In the genomic region with DNA sequence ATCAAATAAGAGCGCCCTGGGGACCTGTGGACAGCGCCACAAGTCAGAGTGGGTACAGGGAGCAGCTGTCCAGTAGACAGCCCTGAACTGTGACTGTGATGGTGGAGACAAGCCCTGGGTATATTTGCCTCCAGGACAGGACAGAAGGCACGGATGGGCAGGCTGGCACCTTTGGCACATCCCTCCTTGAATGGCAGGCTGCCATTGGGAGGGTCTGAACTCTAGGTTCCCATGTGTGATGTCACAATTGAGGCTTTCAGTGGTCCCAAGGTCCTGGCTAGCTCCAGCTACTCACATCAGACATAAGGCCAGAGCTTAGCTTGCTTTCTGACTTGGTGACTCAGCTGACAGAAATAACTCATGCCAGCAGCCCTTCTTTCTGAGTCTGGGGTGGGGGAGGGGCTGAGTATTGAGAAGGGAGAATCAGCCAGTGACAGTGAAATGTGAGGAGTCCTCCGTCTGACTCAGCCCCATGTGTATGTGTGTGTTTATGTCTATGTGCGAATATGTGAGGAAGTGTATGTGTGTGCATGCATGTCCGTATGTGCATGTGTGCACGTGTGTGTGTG, we compare ENCODE assay signal across 8 mouse cellular contexts.
DNase-seq lines count a peak whose midpoint lies in the region; ATAC-seq and TF ChIP-seq lines count a peak whose summit lies in the region.

No protein-coding gene starts in this region.

- H3K36me3 ChIP-seq in forebrain, postnatal 0 days (ENCODE audit: insufficient read depth): no peaks in the 10 kb centered on the region
- no peaks in the 10 kb centered on the region for H3K36me3 ChIP-seq in forebrain, embryonic 16.5 days (ENCODE audit: control insufficient read depth, insufficient read depth)
- H3K36me3 ChIP-seq in heart, postnatal 0 days (replicated peaks; ENCODE audit: control insufficient read depth, insufficient read depth, low read length): no peaks in the 10 kb centered on the region
- no peaks in the 10 kb centered on the region for H3K36me3 ChIP-seq in forebrain, embryonic 11.5 days (ENCODE audit: control insufficient read depth, insufficient read depth, low read length)
- H3K36me3 ChIP-seq in midbrain, embryonic 10.5 days: no peaks in the 10 kb centered on the region

- H3K27ac ChIP-seq in forebrain, postnatal 0 days (ENCODE audit: low read depth, low read length): no peak overlapping the region
- H3K27ac ChIP-seq in forebrain, embryonic 16.5 days (ENCODE audit: low read length): no peak overlapping the region
- peak overlapping the region; percentile 81 for H3K27ac ChIP-seq in heart, postnatal 0 days (ENCODE audit: low read depth)
- no peak overlapping the region for H3K27ac ChIP-seq in forebrain, embryonic 11.5 days (ENCODE audit: low read depth, low read length)
- H3K27ac ChIP-seq in midbrain, embryonic 10.5 days (replicated peaks): no peak overlapping the region

- no peak for TF ChIP-seq EP300 in heart, postnatal 0 days (IDR thresholded peaks at IDR 0.05; ENCODE audit: low read depth)

- TF ChIP-seq CTCF in forebrain, postnatal 0 days (IDR thresholded peaks at IDR 0.05; ENCODE audit: low read depth): no peak
- no peak for TF ChIP-seq CTCF in brain, embryonic 14.5 days (IDR thresholded peaks at IDR 0.05; ENCODE audit: borderline replicate concordance, extremely low read depth, insufficient read depth, insufficient read length)
- no peak for TF ChIP-seq CTCF in heart, postnatal 0 days (IDR thresholded peaks at IDR 0.05; ENCODE audit: low read depth)

- H3K27me3 ChIP-seq in forebrain, postnatal 0 days (ENCODE audit: insufficient read depth, low read length): no peaks in the 10 kb centered on the region
- no peaks in the 10 kb centered on the region for H3K27me3 ChIP-seq in forebrain, embryonic 16.5 days (replicated peaks; ENCODE audit: control insufficient read depth, insufficient read depth, low read length)
- H3K27me3 ChIP-seq in heart, postnatal 0 days (ENCODE audit: control insufficient read depth, insufficient read depth, low read length): no peaks in the 10 kb centered on the region
- no peaks in the 10 kb centered on the region for H3K27me3 ChIP-seq in forebrain, embryonic 11.5 days (ENCODE audit: control insufficient read depth, insufficient read depth, low read length)
- H3K27me3 ChIP-seq in midbrain, embryonic 10.5 days (ENCODE audit: low read depth, poor library complexity, severe bottlenecking): no peaks in the 10 kb centered on the region

- H3K4me1 ChIP-seq in forebrain, postnatal 0 days (ENCODE audit: insufficient read depth): no peaks in the 10 kb centered on the region
- H3K4me1 ChIP-seq in forebrain, embryonic 16.5 days (replicated peaks; ENCODE audit: control insufficient read depth, insufficient read depth, low read length): peaks cover 2% of the 10 kb centered on the region; the same call in 1 of the 2 replicates
- peaks cover 16% of the 10 kb centered on the region for H3K4me1 ChIP-seq in heart, postnatal 0 days (ENCODE audit: control insufficient read depth, insufficient read depth)
- peaks cover 2% of the 10 kb centered on the region; the same call in 1 of the 2 replicates for H3K4me1 ChIP-seq in forebrain, embryonic 11.5 days (replicated peaks; ENCODE audit: control insufficient read depth, insufficient read depth, low read length)
- peaks cover 16% of the 10 kb centered on the region for H3K4me1 ChIP-seq in midbrain, embryonic 10.5 days

- no peak overlapping the region for H3K4me3 ChIP-seq in forebrain, postnatal 0 days (ENCODE audit: low read depth, low read length)
- H3K4me3 ChIP-seq in forebrain, embryonic 16.5 days (replicated peaks; ENCODE audit: low read length): no peak overlapping the region
- H3K4me3 ChIP-seq in heart, postnatal 0 days (ENCODE audit: low read depth, low read length): no peak overlapping the region
- no peak overlapping the region for H3K4me3 ChIP-seq in forebrain, embryonic 11.5 days (ENCODE audit: low read depth, low read length)
- no peak overlapping the region for H3K4me3 ChIP-seq in midbrain, embryonic 10.5 days

- ATAC-seq in forebrain, postnatal 0 days: peak; percentile 27
- ATAC-seq in forebrain, embryonic 16.5 days: no peak
- ATAC-seq in heart, postnatal 0 days (ENCODE audit: insufficient read depth, low read depth): peak; percentile 84
- ATAC-seq in forebrain, embryonic 11.5 days (replicated peaks; ENCODE audit: low FRiP score): no peak

- WGBS in forebrain, postnatal 0 days: 70% methylated on average over 7 of the region's 7 CpGs
- 75% methylated on average over 7 of the region's 7 CpGs for WGBS in forebrain, embryonic 16.5 days
- 40% methylated on average over 7 of the region's 7 CpGs for WGBS in heart, postnatal 0 days
- 77% methylated on average over 7 of the region's 7 CpGs for WGBS in forebrain, embryonic 11.5 days
- 77% methylated on average over 7 of the region's 7 CpGs for WGBS in midbrain, embryonic 10.5 days

- H3K9me3 ChIP-seq in forebrain, postnatal 0 days (ENCODE audit: low read length): no peaks in the 10 kb centered on the region
- no peaks in the 10 kb centered on the region for H3K9me3 ChIP-seq in forebrain, embryonic 16.5 days (ENCODE audit: control insufficient read depth, low read length)
- H3K9me3 ChIP-seq in heart, postnatal 0 days (replicated peaks; ENCODE audit: control insufficient read depth, low read length): no peaks in the 10 kb centered on the region
- no peaks in the 10 kb centered on the region for H3K9me3 ChIP-seq in forebrain, embryonic 11.5 days (ENCODE audit: control insufficient read depth, low read length)
- H3K9me3 ChIP-seq in midbrain, embryonic 10.5 days (replicated peaks): no peaks in the 10 kb centered on the region

- no peak for TF ChIP-seq POLR2A in brain, embryonic 14.5 days (IDR thresholded peaks at IDR 0.05; ENCODE audit: borderline replicate concordance, extremely low read depth, insufficient read depth, insufficient read length, poor library complexity, severe bottlenecking)

- no peak overlapping the region for H3K4me2 ChIP-seq in forebrain, postnatal 0 days (ENCODE audit: low read depth)
- no peak overlapping the region for H3K4me2 ChIP-seq in forebrain, embryonic 16.5 days (ENCODE audit: low read length)
- no peak overlapping the region for H3K4me2 ChIP-seq in heart, postnatal 0 days (ENCODE audit: low read depth, low read length)
- H3K4me2 ChIP-seq in forebrain, embryonic 11.5 days (ENCODE audit: low read depth, low read length, severe bottlenecking): no peak overlapping the region

- no peak overlapping the region for H3K9ac ChIP-seq in forebrain, postnatal 0 days
- no peak overlapping the region for H3K9ac ChIP-seq in forebrain, embryonic 16.5 days (replicated peaks; ENCODE audit: low read depth, low read length)
- H3K9ac ChIP-seq in heart, postnatal 0 days (replicated peaks; ENCODE audit: low read depth, low read length): 0 out of 2 replicates have a peak overlapping the region, but pooled peaks have one; percentile 3
- no peak overlapping the region for H3K9ac ChIP-seq in forebrain, embryonic 11.5 days (ENCODE audit: low read length)

- DNase-seq in forebrain, postnatal 0 days: peak; percentile 45
- peak; percentile 79 for DNase-seq in 3134 (ENCODE audit: extremely low read depth, insufficient read length, low spot score)
- DNase-seq in brain, embryonic 14.5 days (ENCODE audit: low read depth): peak; percentile 40
- peak; percentile 86 for DNase-seq in heart, postnatal 0 days (ENCODE audit: low spot score)
- DNase-seq in yolk sac, embryonic 10.5 days (ENCODE audit: low spot score): peak; percentile 60
- DNase-seq in forebrain, embryonic 11.5 days (ENCODE audit: low spot score): no peak
- no peak for DNase-seq in midbrain, embryonic 10.5 days (ENCODE audit: low spot score)

Comparison
In these comparisons a context has a peak if more than half of its experiments do, and no peak if none do; other contexts are left out.
1. ATAC-seq: peak in forebrain, postnatal 0 days (single experiment) and heart, postnatal 0 days (single experiment); none in forebrain, embryonic 16.5 days (single experiment) and forebrain, embryonic 11.5 days (single experiment).
2. DNase-seq: peak in forebrain, postnatal 0 days (single experiment), 3134 (single experiment), brain, embryonic 14.5 days (single experiment), heart, postnatal 0 days (single experiment) and yolk sac, embryonic 10.5 days (single experiment); none in forebrain, embryonic 11.5 days (single experiment) and midbrain, embryonic 10.5 days (single experiment).